Mouse (Mus musculus): Measurements from ENCODE around the gene Traf5. TPM values are rescaled to one million over a fixed set of nuclear protein-coding genes. Genes with fewer than 3 reads are reported as not detected.

Traf5 gene
- polyA plus RNA-seq, 1 experiment from 2014 or later: 7.8 TPM

GRCm38 (mm10) chr1:192066956-192067355 lies 25.4 kb downstream of the Traf5 start:
- no peak for ATAC-seq (replicated peaks; ENCODE audit: insufficient number of reproducible peaks, low FRiP score, low TSS enrichment, low read depth)
- 92% methylated on average over 3 of the region's 3 CpGs for WGBS

GRCm38 (mm10) chr1:192063209-192063946 lies 29.0 kb downstream of the Traf5 start:
- Histone ChIP-seq H3K36me3 (replicated peaks; ENCODE audit: control insufficient read depth, insufficient read depth, low read depth, low read length) (no peaks in the 10 kb centered on the region), H3K4me3 (ENCODE audit: low read depth, low read length) (no peak overlapping the region), H3K4me1 (ENCODE audit: control insufficient read depth, insufficient read depth, low read length) (no peaks in the 10 kb centered on the region), H3K9ac (replicated peaks; ENCODE audit: low read length) (no peak overlapping the region), H3K27ac (replicated peaks; ENCODE audit: low read depth, low read length) (no peak overlapping the region), H3K27me3 (ENCODE audit: control insufficient read depth, insufficient read depth, low read length) (no peaks in the 10 kb centered on the region), H3K4me2 (ENCODE audit: low read depth, low read length) (no peak overlapping the region), H3K9me3 (replicated peaks; ENCODE audit: control insufficient read depth, low read length) (no peaks in the 10 kb centered on the region)
- DNase-seq (ENCODE audit: low spot score) (no peak), ATAC-seq (replicated peaks; ENCODE audit: insufficient number of reproducible peaks, low FRiP score, low TSS enrichment, low read depth) (no peak)
- 92% methylated on average over 8 of the region's 8 CpGs for WGBS

More at GRCm38 (mm10) chr1:192066956-192067355, 25.4 kb downstream of the Traf5 start:
- no peak overlapping the region for H3K4me3 ChIP-seq (ENCODE audit: low read depth, low read length)
- H3K27ac ChIP-seq (replicated peaks; ENCODE audit: low read depth, low read length): no peak overlapping the region
- no peaks in the 10 kb centered on the region for H3K9me3 ChIP-seq (replicated peaks; ENCODE audit: control insufficient read depth, low read length)
- no peak overlapping the region for H3K9ac ChIP-seq (replicated peaks; ENCODE audit: low read length)
- no peak overlapping the region for H3K4me2 ChIP-seq (ENCODE audit: low read depth, low read length)
- H3K4me1 ChIP-seq (ENCODE audit: control insufficient read depth, insufficient read depth, low read length): no peaks in the 10 kb centered on the region; the same call in 1 of the 2 replicates
- no peaks in the 10 kb centered on the region for H3K36me3 ChIP-seq (replicated peaks; ENCODE audit: control insufficient read depth, insufficient read depth, low read depth, low read length)
- H3K27me3 ChIP-seq (ENCODE audit: control insufficient read depth, insufficient read depth, low read length): no peaks in the 10 kb centered on the region
- DNase-seq (ENCODE audit: low spot score): no peak

GRCm38 (mm10) chr1:192062682-192063081 lies 29.7 kb downstream of the Traf5 start:
- no peaks in the 10 kb centered on the region for H3K9me3 ChIP-seq (replicated peaks; ENCODE audit: control insufficient read depth, low read length)
- WGBS: 90% methylated on average over 14 of the region's 14 CpGs

GRCm38 (mm10) chr1:192061666-192062306 lies 30.6 kb downstream of the Traf5 start:
- no peak overlapping the region for H3K27ac ChIP-seq (replicated peaks; ENCODE audit: low read depth, low read length)
- DNase-seq (ENCODE audit: low spot score): no peak
- no peaks in the 10 kb centered on the region for H3K36me3 ChIP-seq (replicated peaks; ENCODE audit: control insufficient read depth, insufficient read depth, low read depth, low read length)
- no peak for ATAC-seq (replicated peaks; ENCODE audit: insufficient number of reproducible peaks, low FRiP score, low TSS enrichment, low read depth)
- H3K4me1 ChIP-seq (ENCODE audit: control insufficient read depth, insufficient read depth, low read length): no peaks in the 10 kb centered on the region
- WGBS: 50% methylated on average over 4 of the region's 4 CpGs
- H3K27me3 ChIP-seq (ENCODE audit: control insufficient read depth, insufficient read depth, low read length): no peaks in the 10 kb centered on the region
- no peak overlapping the region for H3K4me3 ChIP-seq (ENCODE audit: low read depth, low read length)
- H3K9ac ChIP-seq (replicated peaks; ENCODE audit: low read length): no peak overlapping the region
- H3K4me2 ChIP-seq (ENCODE audit: low read depth, low read length): no peak overlapping the region
- no peaks in the 10 kb centered on the region for H3K9me3 ChIP-seq (replicated peaks; ENCODE audit: control insufficient read depth, low read length)

More at GRCm38 (mm10) chr1:192062682-192063081, 29.7 kb downstream of the Traf5 start:
- no peaks in the 10 kb centered on the region for H3K36me3 ChIP-seq (replicated peaks; ENCODE audit: control insufficient read depth, insufficient read depth, low read depth, low read length)
- no peaks in the 10 kb centered on the region for H3K4me1 ChIP-seq (ENCODE audit: control insufficient read depth, insufficient read depth, low read length)
- H3K27ac ChIP-seq (replicated peaks; ENCODE audit: low read depth, low read length): no peak overlapping the region
- H3K27me3 ChIP-seq (ENCODE audit: control insufficient read depth, insufficient read depth, low read length): no peaks in the 10 kb centered on the region
- DNase-seq (ENCODE audit: low spot score): no peak
- no peak overlapping the region for H3K9ac ChIP-seq (replicated peaks; ENCODE audit: low read length)
- H3K4me3 ChIP-seq (ENCODE audit: low read depth, low read length): no peak overlapping the region
- H3K4me2 ChIP-seq (ENCODE audit: low read depth, low read length): no peak overlapping the region
- no peak for ATAC-seq (replicated peaks; ENCODE audit: insufficient number of reproducible peaks, low FRiP score, low TSS enrichment, low read depth)

- Histone ChIP-seq H3K4me1 (ENCODE audit: control insufficient read depth, insufficient read depth, low read length) (no peaks in the 10 kb centered on the region), H3K36me3 (replicated peaks; ENCODE audit: control insufficient read depth, insufficient read depth, low read depth, low read length) (no peaks in the 10 kb centered on the region), H3K4me2 (ENCODE audit: low read depth, low read length) (no peak overlapping the region), H3K9me3 (replicated peaks; ENCODE audit: control insufficient read depth, low read length) (no peaks in the 10 kb centered on the region), H3K27ac (replicated peaks; ENCODE audit: low read depth, low read length) (no peak overlapping the region), H3K9ac (replicated peaks; ENCODE audit: low read length) (no peak overlapping the region), H3K27me3 (ENCODE audit: control insufficient read depth, insufficient read depth, low read length) (no peaks in the 10 kb centered on the region), H3K4me3 (ENCODE audit: low read depth, low read length) (no peak overlapping the region)
- no peak for DNase-seq (ENCODE audit: low spot score)
- ATAC-seq (replicated peaks; ENCODE audit: insufficient number of reproducible peaks, low FRiP score, low TSS enrichment, low read depth): no peak
- 85% methylated on average over 10 of the region's 10 CpGs for WGBS
Observed at GRCm38 (mm10) chr1:192058911-192059310, 33.4 kb downstream of the Traf5 start.

- Histone ChIP-seq H3K9ac (replicated peaks; ENCODE audit: low read length) (no peak overlapping the region), H3K4me3 (ENCODE audit: low read depth, low read length) (no peak overlapping the region), H3K9me3 (replicated peaks; ENCODE audit: control insufficient read depth, low read length) (no peaks in the 10 kb centered on the region), H3K27ac (replicated peaks; ENCODE audit: low read depth, low read length) (no peak overlapping the region), H3K4me2 (ENCODE audit: low read depth, low read length) (no peak overlapping the region), H3K36me3 (replicated peaks; ENCODE audit: control insufficient read depth, insufficient read depth, low read depth, low read length) (no peaks in the 10 kb centered on the region), H3K4me1 (ENCODE audit: control insufficient read depth, insufficient read depth, low read length) (no peaks in the 10 kb centered on the region), H3K27me3 (ENCODE audit: control insufficient read depth, insufficient read depth, low read length) (no peaks in the 10 kb centered on the region)
- DNase-seq (ENCODE audit: low spot score) (no peak), ATAC-seq (replicated peaks; ENCODE audit: insufficient number of reproducible peaks, low FRiP score, low TSS enrichment, low read depth) (no peak)
- WGBS: 59% methylated on average over 3 of the region's 3 CpGs
Observed at GRCm38 (mm10) chr1:192053726-192054125, 38.6 kb downstream of the Traf5 start.

- ATAC-seq (replicated peaks; ENCODE audit: insufficient number of reproducible peaks, low FRiP score, low TSS enrichment, low read depth) (no peak), DNase-seq (ENCODE audit: low spot score) (no peak)
- WGBS: 88% methylated on average over 5 of the region's 5 CpGs
Observed at GRCm38 (mm10) chr1:192052986-192053385, 39.4 kb downstream of the Traf5 start.

GRCm38 (mm10) chr1:192052461-192052860 lies 39.9 kb downstream of the Traf5 start:
- no peak for ATAC-seq (replicated peaks; ENCODE audit: insufficient number of reproducible peaks, low FRiP score, low TSS enrichment, low read depth)
- no peak overlapping the region for H3K9ac ChIP-seq (replicated peaks; ENCODE audit: low read length)
- no peak overlapping the region for H3K4me3 ChIP-seq (ENCODE audit: low read depth, low read length)
- no peak overlapping the region for H3K4me2 ChIP-seq (ENCODE audit: low read depth, low read length)
- DNase-seq (ENCODE audit: low spot score): no peak
- H3K9me3 ChIP-seq (replicated peaks; ENCODE audit: control insufficient read depth, low read length): no peaks in the 10 kb centered on the region
- H3K4me1 ChIP-seq (ENCODE audit: control insufficient read depth, insufficient read depth, low read length): no peaks in the 10 kb centered on the region
- no peaks in the 10 kb centered on the region for H3K27me3 ChIP-seq (ENCODE audit: control insufficient read depth, insufficient read depth, low read length)
- WGBS: 86% methylated on average over 8 of the region's 8 CpGs
- no peaks in the 10 kb centered on the region for H3K36me3 ChIP-seq (replicated peaks; ENCODE audit: control insufficient read depth, insufficient read depth, low read depth, low read length)
- H3K27ac ChIP-seq (replicated peaks; ENCODE audit: low read depth, low read length): no peak overlapping the region

More at GRCm38 (mm10) chr1:192052986-192053385, 39.4 kb downstream of the Traf5 start:
- Histone ChIP-seq H3K9ac (replicated peaks; ENCODE audit: low read length) (no peak overlapping the region), H3K4me1 (ENCODE audit: control insufficient read depth, insufficient read depth, low read length) (no peaks in the 10 kb centered on the region), H3K27me3 (ENCODE audit: control insufficient read depth, insufficient read depth, low read length) (no peaks in the 10 kb centered on the region), H3K4me2 (ENCODE audit: low read depth, low read length) (no peak overlapping the region), H3K4me3 (ENCODE audit: low read depth, low read length) (no peak overlapping the region), H3K36me3 (replicated peaks; ENCODE audit: control insufficient read depth, insufficient read depth, low read depth, low read length) (no peaks in the 10 kb centered on the region), H3K27ac (replicated peaks; ENCODE audit: low read depth, low read length) (no peak overlapping the region), H3K9me3 (replicated peaks; ENCODE audit: control insufficient read depth, low read length) (no peaks in the 10 kb centered on the region)

Measured in embryonic facial prominence, embryonic 11.5 days (tissue).